Mouse (Mus musculus) stomach, postnatal 0 days (tissue): ENCODE measurements around the gene Art4.

Experiments
- CTCF ChIP-seq: IDR thresholded peaks from 2 replicates; pipeline ENCODE4 v1.5.1; 2016; ENCODE audit warnings: antibody characterized with exemption, low read depth, mild to moderate bottlenecking, moderate library complexity
- EP300 ChIP-seq: optimal IDR thresholded peaks from 2 replicates; pipeline ENCODE3; 2016; ENCODE audit warnings: antibody characterized with exemption

- TF ChIP-seq CTCF (no peak), EP300 (no peak)
Observed at GRCm38 (mm10) chr6:136815381-136815780, 42.2 kb downstream of the Art4 start.
